Mouse (Mus musculus) T-helper 17 cell (primary cell): Measurements from ENCODE around the gene Ggnbp2.

Source experiments
- in situ Hi-C, 2 experiments: fragments of 300-600 bp; cut with MboI, MseI; formaldehyde crosslinking; loops; 1 replicate in 1 of 2; 2 replicates in 1 of 2; pipeline ENCODE4 v1.15.1; 2025; ENCODE audit warnings: high pct_unique_total_duplicates in 2 of 2

The Ggnbp2 gene

DNA sequence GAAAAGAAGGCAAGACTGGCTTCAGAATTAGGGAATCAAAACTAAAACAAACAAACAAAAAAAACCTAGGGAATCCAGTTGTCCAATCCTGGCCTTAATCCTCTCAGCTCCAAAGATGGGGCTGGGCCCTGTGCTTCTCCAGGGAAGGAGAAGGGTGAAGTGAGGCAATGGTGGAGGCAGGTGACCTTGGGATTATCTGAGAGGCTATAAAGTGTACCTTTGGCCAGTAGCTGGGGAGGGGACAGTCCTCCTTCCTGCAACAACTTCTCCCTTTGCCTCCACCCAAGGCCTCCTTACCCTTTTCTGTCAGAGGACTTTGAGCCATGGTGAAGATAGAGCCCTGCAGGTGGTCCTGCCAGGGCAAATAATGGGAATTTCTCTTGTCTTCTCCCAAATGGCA is 43.1 kb downstream of the Ggnbp2 start:
- in situ Hi-C loops, result no loop called here

DNA sequence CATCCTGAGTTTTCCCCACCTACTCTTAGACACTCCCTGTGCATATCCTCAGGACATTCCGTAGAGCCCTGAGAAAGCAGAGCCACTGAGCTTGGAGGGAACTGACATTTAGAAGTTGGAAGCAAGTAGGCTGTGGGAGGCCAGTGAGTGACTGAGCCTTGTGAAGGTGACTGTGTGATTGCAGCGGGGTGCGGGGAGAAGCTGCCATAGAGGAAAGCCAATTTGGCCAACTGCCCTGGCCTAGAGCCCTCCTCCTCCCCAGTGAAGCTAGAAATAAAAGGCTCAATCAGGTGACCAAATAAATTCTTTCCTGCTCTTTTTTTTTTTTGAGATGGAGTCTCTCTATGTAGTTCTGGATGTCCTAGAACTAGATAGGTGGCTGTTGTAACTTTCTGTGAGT is 44.4 kb downstream of the Ggnbp2 start:
- in situ Hi-C loops, result no loop called here

DNA sequence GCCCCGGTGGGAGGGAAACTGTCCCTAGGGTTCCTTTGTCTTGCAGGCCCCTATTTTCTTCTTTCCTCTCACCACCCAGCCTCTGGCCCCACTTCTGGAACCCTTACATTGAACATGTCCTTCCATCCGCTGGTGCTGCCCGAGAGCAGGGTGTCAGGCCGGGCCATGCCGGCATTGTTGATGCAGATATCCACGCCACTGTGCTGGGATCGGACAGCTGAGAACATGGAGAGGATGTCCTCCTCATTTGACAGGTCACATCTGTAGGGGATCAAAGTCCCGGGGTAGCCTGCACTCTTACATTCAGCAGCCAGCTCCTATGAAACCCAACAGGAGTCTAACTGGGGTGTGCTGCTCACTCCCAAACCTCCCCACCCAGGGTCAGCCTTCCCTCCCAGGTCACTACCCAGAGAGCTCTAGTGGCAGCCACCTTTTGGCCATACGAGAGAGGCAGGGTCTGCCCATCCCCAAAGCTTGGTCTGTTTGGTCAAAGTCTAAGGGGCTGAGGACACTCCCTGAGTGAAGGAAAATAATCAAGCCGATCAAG is 45.3 kb downstream of the Ggnbp2 start:
- in situ Hi-C loops, result no loop called here

DNA sequence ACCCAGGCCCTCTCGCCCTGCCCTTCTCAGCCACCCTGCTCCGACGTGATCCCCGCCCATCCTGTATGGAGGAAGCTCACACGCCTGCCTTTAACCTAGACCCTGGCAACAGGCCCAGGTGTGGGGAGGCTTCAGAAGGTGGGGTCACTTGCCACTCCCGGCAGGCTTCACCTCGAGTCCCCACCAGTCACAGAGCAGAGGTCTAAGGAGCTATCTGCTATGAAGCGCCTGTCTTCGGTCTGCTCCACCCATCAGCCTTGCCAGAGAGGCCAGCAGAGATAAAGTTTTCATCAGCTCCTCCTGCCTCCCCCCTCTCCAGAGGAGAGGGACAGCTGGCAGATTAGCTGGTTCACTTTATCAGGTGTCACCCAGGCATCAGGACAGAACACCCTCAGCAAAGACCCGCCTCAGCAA is 47.1 kb downstream of the Ggnbp2 start:
- in situ Hi-C loops, result no loop called here

DNA sequence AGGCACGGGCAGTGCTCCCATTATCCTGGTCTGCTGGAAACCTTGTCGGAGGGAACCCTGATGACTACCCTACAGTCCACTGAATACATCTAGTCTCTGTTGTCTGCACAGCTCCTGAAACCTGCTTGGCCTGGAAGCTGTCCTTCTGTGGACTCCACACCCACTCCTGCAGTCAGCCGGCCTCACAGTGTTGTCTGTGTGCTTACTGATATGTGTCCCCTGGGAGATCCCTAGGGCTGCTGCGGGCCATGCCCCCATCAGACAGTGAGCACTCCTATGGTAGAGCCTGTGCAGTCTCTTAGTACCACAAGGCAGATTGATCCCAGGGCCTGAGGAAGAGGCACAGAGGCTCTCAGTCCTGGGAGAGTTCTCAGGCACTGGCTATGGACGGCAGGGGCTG is 48.1 kb downstream of the Ggnbp2 start:
- in situ Hi-C loops, result no loop called here

DNA sequence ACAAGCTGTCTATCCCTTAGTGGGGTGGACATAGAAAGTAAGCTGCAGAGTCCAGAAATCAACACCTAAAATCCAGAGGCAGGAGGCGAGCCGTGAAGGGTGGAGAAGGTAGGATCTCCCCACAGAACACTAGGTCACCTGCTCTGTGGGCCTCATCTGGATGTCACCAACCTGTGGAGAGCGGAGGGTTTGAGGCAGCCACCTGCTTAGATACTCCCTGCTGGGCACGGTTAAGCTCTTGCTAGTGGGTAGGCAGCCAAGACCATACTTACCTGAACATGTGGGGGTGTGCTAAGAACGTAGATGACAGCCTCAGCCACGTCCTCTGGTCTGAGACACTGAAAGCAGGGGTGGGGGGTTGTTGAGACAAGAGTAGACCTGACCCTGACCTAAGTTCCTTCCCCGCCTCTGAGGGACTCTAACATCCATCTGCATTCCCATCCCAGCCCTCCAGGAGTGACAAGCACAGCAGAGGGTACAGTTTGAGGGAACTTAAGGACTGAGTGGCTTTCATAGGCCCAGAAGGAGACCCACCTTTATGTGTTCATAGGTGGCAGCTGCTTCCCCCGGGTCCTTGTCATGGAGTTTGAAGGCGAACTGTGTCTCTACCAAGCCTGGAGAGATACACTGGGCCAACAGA is 49.4 kb downstream of the Ggnbp2 start:
- in situ Hi-C loops, result no loop called here

DNA sequence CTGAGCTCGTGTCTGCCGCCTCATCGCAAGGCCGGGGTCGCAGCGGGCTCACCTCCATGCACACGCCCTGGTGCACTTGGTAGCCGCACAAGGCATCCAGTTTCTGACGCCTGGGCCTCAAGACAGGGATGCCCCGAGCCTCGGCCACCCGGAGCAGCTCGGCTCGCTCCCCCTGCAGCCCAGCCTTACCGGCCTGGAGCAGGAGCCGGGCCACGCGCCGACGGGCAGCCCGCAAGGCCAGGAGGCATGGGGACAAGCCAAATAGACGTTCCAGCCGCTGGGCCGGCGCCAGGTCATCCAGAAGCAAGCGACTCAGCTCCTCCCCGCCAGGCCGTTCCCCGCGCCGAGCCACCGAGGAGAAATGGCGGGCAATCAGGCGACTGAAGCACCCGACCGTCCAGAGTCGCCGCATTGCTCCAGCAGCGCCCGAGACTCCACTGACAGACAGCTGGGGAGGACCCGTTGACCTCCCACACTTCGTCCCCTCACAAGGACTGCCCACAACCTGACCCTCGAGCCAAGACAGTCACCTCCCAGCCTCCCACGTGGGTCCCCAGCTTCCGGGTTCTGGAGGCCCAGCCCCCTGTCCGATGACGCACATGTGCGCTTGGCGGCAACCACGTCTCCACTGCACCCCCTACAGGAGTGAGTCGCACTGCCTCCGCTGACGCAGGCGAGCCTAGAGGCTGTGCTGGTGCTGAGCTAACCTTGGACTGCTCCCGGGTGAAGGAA is 51.5 kb downstream of the Ggnbp2 start, which contains the start of gene Mrm1:
TSS of gene Mrm1 (minus strand) at position 555 of the 732 bp plus-strand sequence.
- in situ Hi-C loops, result loop anchor here in 1 of 2 experiments (10.0 kb wide), 1 partner anchor 304 kb away; the partner anchor contains the start of gene Aatf

DNA sequence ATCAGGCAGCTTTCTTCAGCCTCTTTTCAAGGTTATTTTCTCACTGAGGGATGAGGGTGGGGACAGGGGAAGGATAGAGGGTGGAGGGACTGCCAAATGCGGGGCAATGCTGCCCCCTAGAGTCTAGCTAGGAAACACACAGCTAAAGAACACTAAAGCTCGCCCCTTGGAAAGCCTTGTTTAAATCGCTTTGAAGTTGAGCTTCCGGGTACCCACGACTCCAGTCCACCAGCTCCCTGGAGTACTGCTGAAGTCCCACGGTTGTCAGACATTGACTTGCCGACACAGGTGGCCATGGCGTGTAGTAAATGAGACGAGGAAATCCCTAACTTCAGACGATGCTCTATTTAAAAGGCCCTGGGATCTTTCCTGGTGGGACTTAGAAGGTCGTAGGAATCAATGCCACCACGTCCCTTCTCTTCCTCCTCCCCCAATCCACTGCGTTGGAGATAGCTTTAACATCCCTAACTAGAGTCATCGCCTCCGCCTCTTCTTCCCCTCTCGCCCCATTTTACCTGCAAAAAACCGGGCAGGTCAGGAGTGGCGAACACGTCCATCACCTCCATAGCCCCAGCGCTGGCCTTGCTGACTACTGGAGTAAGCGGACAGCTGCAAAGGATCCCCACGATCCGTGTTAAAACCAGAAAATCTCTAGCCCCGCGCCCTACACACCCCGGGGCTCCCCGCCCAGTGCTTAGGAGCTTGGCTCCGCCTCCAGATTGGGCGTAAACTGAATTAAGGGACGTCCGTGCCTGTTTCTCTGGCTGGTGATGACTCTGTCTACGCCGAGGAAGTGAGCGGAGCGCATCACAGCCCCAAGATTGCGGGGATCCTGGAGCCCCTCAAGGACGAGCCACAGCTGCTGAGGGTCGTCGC is 52.3 kb downstream of the Ggnbp2 start:
- in situ Hi-C loops, result loop anchor here in 1 of 2 experiments (10.0 kb wide), 1 partner anchor 304 kb away; the partner anchor contains the start of gene Aatf

DNA sequence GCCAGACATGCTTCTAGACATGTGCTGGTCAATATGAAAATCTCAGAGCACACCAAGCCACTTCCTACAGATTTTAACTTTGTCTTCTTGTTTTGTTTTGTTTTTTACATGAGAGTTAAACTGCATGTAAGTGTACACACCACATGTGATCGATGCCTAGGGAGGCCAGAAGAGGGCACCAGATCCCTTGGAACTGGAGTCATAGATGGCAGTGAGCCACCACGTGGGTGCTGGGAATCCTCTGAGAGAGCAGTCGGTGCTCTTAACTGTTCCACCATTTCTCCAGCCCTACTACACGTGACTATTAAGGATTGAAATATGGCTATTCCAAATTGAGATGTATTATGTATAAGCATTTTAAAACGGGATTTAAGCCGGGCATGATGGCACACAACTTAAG is 53.3 kb downstream of the Ggnbp2 start:
- in situ Hi-C loops, result loop anchor here in 1 of 2 experiments (10.0 kb wide), 1 partner anchor 303 kb away; the partner anchor contains the start of gene Aatf

DNA sequence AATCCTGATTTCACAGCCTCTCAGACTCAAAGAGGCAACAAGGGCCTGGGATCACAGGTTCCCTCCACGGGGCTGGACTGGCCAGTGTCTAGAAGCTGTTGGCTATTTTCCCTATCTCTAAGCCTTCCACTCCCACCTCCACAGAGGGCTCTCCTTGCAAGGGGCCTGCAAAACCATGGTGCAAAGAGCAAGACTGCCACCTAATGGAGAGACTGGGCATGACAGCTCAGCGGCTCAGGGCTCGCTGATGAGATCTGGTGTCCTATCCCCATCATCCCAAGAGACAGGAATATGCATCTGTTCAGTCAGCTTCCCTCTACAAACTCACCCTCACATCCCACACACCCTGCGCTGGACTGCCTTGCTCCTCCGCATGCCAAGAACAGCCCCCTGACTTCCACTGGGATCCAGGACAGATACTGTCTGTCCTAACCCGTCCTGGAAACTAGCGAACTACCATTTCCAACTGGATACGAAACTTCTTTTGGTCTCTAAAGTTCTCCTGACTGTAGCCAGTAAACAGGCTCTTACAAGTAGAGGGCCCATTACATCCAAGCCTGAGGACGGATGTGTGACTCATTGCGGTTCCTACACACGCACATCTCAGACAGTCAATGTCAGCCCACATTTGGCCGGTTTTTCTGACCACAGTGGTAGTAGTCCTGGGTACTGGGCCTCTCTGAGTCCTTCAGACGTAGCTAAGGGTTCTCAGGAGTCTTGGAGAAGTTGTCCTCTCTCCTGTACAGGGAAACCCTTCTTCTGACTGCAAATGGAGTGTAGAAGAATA is 56.7 kb downstream of the Ggnbp2 start:
- in situ Hi-C loops, result loop anchor here in 1 of 2 experiments (10.0 kb wide), 1 partner anchor 299 kb away; the partner anchor contains the start of gene Aatf

DNA sequence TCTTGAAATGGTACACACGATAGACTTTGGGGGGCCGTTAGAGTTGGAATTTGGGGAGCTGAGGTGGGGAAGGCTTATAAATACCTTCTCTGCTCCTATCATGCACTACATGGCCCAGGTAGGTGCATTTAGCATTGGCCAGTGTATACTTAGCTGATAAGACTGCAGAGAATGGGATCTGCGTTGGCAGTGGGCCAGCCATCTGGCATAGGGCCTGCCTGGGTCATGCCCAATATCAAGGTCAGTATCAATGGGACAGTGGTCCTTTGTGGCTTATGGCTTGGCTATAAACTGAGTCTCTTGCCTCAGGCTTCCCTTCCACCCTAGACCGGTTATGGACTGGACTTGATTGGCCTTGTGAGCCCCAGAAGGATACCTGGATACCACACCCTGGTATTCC is 66.2 kb downstream of the Ggnbp2 start:
- in situ Hi-C loops, result loop anchor here in 1 of 2 experiments (10.0 kb wide), 1 partner anchor 680 kb away; the partner anchor contains the start of genes Acaca and Tada2a

DNA sequence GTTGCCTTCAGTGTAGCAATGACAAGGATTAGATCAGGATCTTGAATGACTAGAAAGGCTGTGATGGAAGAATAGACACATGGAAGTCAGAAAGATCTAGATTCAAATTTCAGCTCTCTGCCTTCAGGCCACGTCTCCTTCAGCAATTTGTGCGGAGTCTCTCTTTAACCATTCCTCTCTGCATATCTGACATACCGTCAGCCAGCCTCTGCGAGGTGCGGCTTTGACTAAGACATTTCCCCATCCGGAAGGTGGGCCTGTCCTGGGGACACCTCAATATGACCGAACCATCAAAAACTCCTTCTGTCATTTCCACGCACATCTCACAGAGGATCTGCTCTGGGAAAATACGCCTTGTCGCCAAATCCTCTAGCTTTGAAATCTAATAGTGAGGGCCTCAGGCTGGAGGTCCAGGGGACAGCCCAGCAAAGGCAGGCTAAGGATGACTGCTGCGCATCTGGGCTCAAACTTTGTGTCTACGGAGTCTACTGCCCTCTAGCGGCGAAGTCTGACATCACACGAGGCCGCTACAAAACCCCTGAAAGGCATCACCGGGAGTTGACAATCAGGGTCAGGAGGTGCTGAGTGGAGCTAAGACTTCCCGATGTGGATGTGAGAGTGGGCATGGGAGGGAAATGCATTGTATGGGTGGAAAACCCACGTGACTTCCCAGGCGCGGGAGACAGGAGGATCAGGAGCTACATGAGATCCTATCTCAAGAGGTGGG is 72.8 kb downstream of the Ggnbp2 start:
- in situ Hi-C loops, result loop anchor here (5.0 to 10.0 kb wide), 2 partner anchors 373 to 375 kb away; no protein-coding TSS in a partner anchor

DNA sequence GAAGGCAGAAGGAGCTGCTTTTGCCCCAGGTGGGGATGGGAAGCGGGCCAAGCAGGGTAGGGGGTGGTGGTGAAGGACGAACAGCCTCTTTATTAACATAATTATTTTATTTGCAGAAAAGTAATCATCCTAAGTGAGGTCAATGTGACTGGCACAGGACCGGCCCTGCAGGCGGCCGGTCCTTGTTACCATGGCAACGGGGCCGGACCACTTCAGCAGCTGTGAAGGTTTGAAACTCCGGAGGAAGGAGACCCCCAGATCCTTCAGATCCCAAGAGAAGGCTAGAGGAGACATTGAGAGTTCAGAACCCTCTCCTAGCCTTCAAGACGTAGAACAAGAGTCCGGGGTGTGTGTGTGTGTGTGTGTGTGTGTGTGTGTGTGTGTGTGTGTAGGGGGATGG is 73.6 kb downstream of the Ggnbp2 start:
- in situ Hi-C loops, result loop anchor here (5.0 to 10.0 kb wide), 2 partner anchors 372 to 375 kb away; no protein-coding TSS in a partner anchor

DNA sequence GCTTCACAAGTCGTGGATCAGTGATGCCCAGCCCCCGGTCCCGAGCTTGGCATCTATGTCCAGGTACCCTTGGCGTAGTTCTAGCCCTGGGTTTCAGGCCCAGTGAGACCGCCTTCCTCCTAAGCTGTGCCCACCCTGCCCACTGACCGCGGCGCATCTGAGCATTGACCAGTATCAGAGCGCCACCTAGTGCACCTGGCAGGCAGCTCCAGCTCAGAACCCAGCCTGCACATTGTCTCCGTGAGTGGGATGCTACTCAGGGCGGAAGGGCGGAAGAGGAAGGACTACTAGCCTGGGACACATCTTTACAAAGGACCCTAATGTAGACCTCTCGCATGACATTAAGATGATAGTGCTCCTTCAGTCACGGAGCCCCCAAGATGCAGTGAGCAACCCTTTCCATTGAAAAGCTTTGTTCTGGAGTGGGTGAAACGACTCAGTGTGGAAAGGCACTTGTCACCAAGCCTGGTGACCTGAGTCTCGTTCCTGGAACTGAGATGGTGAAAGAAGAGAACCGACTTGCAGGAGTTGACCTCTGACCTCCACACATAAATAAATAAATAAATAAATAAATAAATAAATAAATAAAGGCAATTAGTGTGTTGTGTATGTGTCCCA is 76.0 kb downstream of the Ggnbp2 start:
- in situ Hi-C loops, result loop anchor here (5.0 to 10.0 kb wide), 2 partner anchors 370 to 372 kb away; no protein-coding TSS in a partner anchor

DNA sequence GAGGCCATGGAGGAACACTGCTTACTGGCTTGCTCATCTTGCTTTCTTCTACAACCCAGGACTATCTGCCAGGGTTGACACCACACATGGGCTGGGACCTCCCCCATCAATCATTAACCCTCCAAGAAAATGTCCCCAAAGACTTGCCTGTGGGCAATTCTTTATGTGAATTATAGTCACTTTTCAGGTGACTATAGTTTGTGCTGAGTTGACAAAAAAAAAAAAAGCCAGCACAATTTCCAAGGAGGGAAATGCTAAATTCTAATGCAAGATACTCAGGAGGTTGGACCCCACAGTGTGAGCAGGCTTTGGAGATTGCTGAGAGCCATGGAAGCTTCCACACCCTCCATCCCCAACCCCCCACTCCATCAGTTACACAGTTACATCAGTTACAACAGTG is 77.1 kb downstream of the Ggnbp2 start:
- in situ Hi-C loops, result loop anchor here in 1 of 2 experiments (10.0 kb wide), 1 partner anchor 369 kb away; no protein-coding TSS in a partner anchor

DNA sequence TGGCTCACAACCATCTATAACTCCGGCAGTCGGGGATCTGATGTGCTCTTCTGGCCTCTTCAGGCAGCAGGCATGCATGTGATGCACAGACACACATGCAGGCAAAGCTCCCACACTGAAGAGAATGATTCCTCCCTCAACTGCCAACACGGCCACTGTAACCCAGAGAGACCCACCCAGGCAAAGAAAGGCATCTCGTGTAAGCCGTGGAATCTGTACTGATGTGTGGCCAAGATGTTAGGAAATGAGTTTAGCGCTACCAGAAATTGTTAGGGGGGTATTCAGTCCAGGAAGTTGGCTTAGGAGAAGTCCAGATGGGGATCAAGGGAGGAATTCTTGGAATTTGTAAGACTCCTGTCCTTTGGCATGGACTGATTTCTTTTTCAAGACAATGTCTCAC is 80.2 kb downstream of the Ggnbp2 start:
- in situ Hi-C loops, result loop anchor here in 1 of 2 experiments (10.0 kb wide), 1 partner anchor 366 kb away; no protein-coding TSS in a partner anchor
